Mouse (Mus musculus) cortical plate, adult 2 months (tissue): ENCODE measurements at regions not wholly inside any gene's neighbourhood (a gene's known extent, or its start where the extent isn't known, plus 50 kb on each side); places are given as distances from the start of the nearest gene placed in this dataset.

Source experiments
- H3K27ac ChIP-seq: fragments of 200-500 bp; 2 replicates; pipeline ENCODE4 v1.5.1; 2012; ENCODE audit warnings: low read length, control low read depth, inconsistent platforms; ENCODE audit not compliant: insufficient read depth
- H3K4me1 ChIP-seq: fragments of 200-500 bp; 2 replicates; pipeline ENCODE4 v1.6.1; 2011; ENCODE audit warnings: low read length; ENCODE audit not compliant: control insufficient read depth, insufficient read depth
- H3K4me3 ChIP-seq: fragments of 200-500 bp; 2 replicates; pipeline ENCODE4 v1.5.1; 2011; ENCODE audit warnings: mild to moderate bottlenecking, low read length, control low read depth; ENCODE audit not compliant: insufficient read depth
- CTCF ChIP-seq: fragments of 200-500 bp; IDR thresholded peaks from 2 replicates; pipeline ENCODE4 v1.5.1; 2011; ENCODE audit warnings: mild to moderate bottlenecking, control low read depth, low read length; ENCODE audit not compliant: insufficient read depth; ENCODE audit errors: extremely low read depth
- POLR2A ChIP-seq: fragments of 200-500 bp; IDR thresholded peaks from 2 replicates; pipeline ENCODE4 v1.6.1; 2011; ENCODE audit warnings: mild to moderate bottlenecking, low read length, control low read depth; ENCODE audit not compliant: insufficient read depth; ENCODE audit errors: extremely low read depth

DNA sequence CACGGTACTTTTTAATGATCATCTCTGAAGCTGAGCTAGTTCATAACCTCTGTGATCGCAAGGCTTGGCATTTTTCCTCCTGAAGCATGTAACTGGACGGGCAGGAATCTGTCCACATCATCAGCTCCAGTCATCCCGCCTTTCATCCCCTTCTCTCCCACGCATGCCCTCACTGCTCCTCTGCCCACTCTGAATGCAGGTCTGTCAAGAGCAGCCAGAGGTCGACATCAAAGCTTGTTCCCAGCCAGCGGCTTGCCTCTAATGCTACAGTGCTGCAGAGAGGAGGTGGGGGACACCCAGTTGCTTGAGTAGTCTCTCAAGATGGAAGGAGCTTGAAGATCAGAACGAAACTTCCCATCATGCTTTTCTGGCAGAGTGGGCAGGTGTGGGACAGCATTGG lies 267.5 kb upstream of the Arrdc4 start:
- no peak overlapping the region for H3K27ac ChIP-seq
- no peak overlapping the region for H3K4me3 ChIP-seq
- no peaks in the 10 kb centered on the region for H3K4me1 ChIP-seq
- no peak for TF ChIP-seq CTCF
- TF ChIP-seq POLR2A: no peak

DNA sequence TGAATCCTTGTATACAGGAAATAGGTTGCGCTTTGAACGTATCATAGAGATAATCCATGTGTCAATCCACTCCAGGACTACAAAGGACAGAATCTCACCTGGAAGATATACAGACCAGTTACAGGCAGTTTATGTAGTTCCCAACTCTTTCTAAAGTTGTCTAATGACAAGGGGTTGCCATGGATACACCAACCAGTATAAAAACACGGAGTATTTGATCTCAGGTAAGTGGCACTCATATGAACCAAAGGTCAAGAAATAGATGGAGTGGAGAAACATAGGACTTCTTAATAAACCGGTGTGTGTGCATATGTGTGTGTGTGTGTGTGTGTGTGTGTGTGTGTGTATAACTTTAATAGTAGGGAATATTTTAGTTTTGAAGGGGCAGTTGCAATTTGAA lies 266.0 kb upstream of the Arrdc4 start:
- H3K4me1 ChIP-seq: no peaks in the 10 kb centered on the region
- no peak for TF ChIP-seq POLR2A
- TF ChIP-seq CTCF: no peak
- H3K4me3 ChIP-seq: no peak overlapping the region

DNA sequence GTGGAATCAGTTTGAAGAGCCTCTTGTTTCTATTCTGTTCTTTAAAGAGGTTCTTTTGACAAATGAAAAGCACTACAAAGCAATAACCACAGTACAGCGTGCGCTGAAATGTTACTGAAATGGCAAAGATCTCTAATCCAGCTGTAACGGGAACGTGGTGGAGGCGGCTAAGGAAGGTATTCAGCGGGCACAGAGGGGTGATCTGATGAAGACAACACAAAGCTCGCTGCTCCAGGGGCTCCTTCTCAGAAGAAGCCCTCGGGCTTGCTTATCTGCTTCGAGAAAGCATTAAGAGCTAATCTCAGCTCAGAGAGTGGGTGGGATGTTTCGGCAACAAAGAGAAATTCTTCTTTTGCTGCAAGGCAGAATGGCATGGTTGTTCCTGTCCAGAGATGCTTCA lies 258.2 kb upstream of the Arrdc4 start:
- no peak overlapping the region for H3K27ac ChIP-seq
- TF ChIP-seq POLR2A (no peak), CTCF (no peak)
- H3K4me1 ChIP-seq: no peaks in the 10 kb centered on the region
- H3K4me3 ChIP-seq: no peak overlapping the region

More for the DNA sequence above, 266.0 kb upstream of the Arrdc4 start:
- H3K27ac ChIP-seq: no peak overlapping the region

DNA sequence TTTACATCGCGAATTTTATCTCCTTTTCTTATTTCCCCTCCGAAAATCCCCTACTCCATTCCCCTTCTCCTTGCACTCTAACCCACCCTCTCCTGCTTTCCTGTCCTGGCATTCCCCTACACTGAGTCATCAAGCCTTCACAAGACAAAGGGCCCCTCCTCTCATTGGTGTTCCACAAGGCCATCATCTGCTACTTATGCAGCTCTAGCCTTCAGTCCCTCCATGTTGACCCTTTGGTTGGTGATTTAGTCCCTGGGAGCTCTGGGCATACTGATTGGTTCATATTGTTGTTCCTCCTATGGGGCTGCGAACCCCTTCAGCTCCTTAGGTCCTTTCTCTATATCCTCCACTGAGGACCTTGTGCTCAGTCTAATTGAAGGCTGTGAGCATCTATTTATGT lies 239.0 kb upstream of the Arrdc4 start:
- TF ChIP-seq POLR2A (no peak), CTCF (no peak)
- no peak overlapping the region for H3K27ac ChIP-seq
- no peak overlapping the region for H3K4me3 ChIP-seq

GRCm38 (mm10) chr7:68983937-68984336 lies 234.9 kb upstream of the Arrdc4 start:
- Histone ChIP-seq H3K27ac (no peak overlapping the region), H3K4me1 (no peaks in the 10 kb centered on the region), H3K4me3 (no peak overlapping the region)
- no peak for TF ChIP-seq POLR2A
- no peak for TF ChIP-seq CTCF

More for the DNA sequence above, 239.0 kb upstream of the Arrdc4 start:
- H3K4me1 ChIP-seq: no peaks in the 10 kb centered on the region

- H3K27ac ChIP-seq: no peak overlapping the region
- no peak overlapping the region for H3K4me3 ChIP-seq
- TF ChIP-seq POLR2A (no peak), CTCF (no peak)
- H3K4me1 ChIP-seq: no peaks in the 10 kb centered on the region
Measured at GRCm38 (mm10) chr7:68982914-68983502, 234.0 kb upstream of the Arrdc4 start.

- Histone ChIP-seq H3K4me1 (no peaks in the 10 kb centered on the region), H3K27ac (no peak overlapping the region), H3K4me3 (no peak overlapping the region)
- TF ChIP-seq CTCF (no peak), POLR2A (no peak)
Measured at GRCm38 (mm10) chr7:68978576-68978975, 229.5 kb upstream of the Arrdc4 start.

GRCm38 (mm10) chr7:68976813-68977752 lies 228.0 kb upstream of the Arrdc4 start:
- TF ChIP-seq POLR2A: no peak
- peak; percentile 54; the same call in 1 of the 2 replicates for TF ChIP-seq CTCF
- no peak overlapping the region for H3K4me3 ChIP-seq
- H3K27ac ChIP-seq: no peak overlapping the region

GRCm38 (mm10) chr7:68975956-68976355 lies 226.9 kb upstream of the Arrdc4 start:
- Histone ChIP-seq H3K27ac (no peak overlapping the region), H3K4me3 (no peak overlapping the region), H3K4me1 (no peaks in the 10 kb centered on the region)
- no peak for TF ChIP-seq CTCF
- no peak for TF ChIP-seq POLR2A

More at GRCm38 (mm10) chr7:68976813-68977752, 228.0 kb upstream of the Arrdc4 start:
- H3K4me1 ChIP-seq: no peaks in the 10 kb centered on the region

DNA sequence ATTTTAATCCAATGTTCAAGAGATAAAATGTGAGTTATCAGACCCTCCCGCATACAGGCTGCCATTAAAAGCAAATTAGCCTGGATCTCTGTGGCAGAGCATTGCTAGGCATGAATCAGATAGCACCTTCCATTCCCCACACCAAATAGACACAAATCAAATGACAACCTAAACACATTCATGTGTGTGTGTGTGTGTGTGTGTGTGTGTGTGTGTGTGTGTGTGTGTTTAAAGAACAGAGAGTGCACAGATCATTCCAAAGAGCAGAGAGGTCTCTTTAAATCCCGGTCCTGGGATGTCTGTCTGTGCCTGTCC lies 226.5 kb upstream of the Arrdc4 start:
- H3K27ac ChIP-seq: no peak overlapping the region
- TF ChIP-seq CTCF (no peak), POLR2A (no peak)
- H3K4me1 ChIP-seq: no peaks in the 10 kb centered on the region
- H3K4me3 ChIP-seq: no peak overlapping the region
